Mouse (Mus musculus) layer of hippocampus, adult 18-20 months (tissue): ENCODE data around the gene Mrtfa. TPM values are rescaled to one million over a fixed set of nuclear protein-coding genes. Genes with fewer than 3 reads are reported as not detected.
"Not testable (repeated sequence)": the region's sequence is repeated elsewhere in the genome, so short reads cannot be mapped to it uniquely, and the experiment has no call there.

ENCODE experiments used
- DNase-seq, 2 experiments: peaks; one replicate each; pipeline ENCODE4 v3.0.0; 2022; ENCODE audit warnings: low spot score in 2 of 2
- long read RNA-seq: library from polyadenylated mRNA; stranded (forward); transcript quantifications from one replicate; pipeline ENCODE4 v2.0.0, GENCODE M21; 2021
- total RNA-seq, 2 experiments: library from RNA; stranded (reverse); gene quantifications; 2 replicates each; pipeline ENCODE4 v1.2.3; 2021

Gene Mrtfa
- 100 to 1,000 TPM; 102 to 104 TPM for total RNA-seq
- long read RNA-seq, full-length matches to known transcripts, result 58 of 97 reads
- long read RNA-seq, partial matches to known transcripts, result 23 of 97 reads
- long read RNA-seq, other reads (novel, unspliced or antisense), result 16 of 97 reads

GRCm38 (mm10) chr15:81190630-81191178, at the start of gene Mrtfa:
Mrtfa (minus strand) TSS chr15:81190757.
- DNase-seq, result peak; percentile 99 to 100

GRCm38 (mm10) chr15:81239794-81240343, 49.3 kb upstream of the Mrtfa start:
- DNase-seq, result no peak

- peak in 1 of 2 experiments; percentile 28 for DNase-seq
Measured at GRCm38 (mm10) chr15:81239261-81239660, 48.7 kb upstream of the Mrtfa start.

- no peak for DNase-seq
Measured at GRCm38 (mm10) chr15:81237471-81237870, 46.9 kb upstream of the Mrtfa start.

GRCm38 (mm10) chr15:81236062-81236461, 45.5 kb upstream of the Mrtfa start:
- DNase-seq, result peak in 1 of 2 experiments; percentile 30

GRCm38 (mm10) chr15:81235086-81235920, 44.7 kb upstream of the Mrtfa start, which contains the start of gene Mchr1:
Mchr1 (plus strand) TSS chr15:81235499.
- DNase-seq, result peak; percentile 60 to 65

- no peak for DNase-seq
Measured at GRCm38 (mm10) chr15:81231325-81231724, 40.8 kb upstream of the Mrtfa start.

GRCm38 (mm10) chr15:81229791-81230190, 39.2 kb upstream of the Mrtfa start:
- no peak for DNase-seq

- DNase-seq, result no peak
Measured at GRCm38 (mm10) chr15:81228258-81228657, 37.7 kb upstream of the Mrtfa start.

GRCm38 (mm10) chr15:81227275-81227674, 36.7 kb upstream of the Mrtfa start:
- no peak for DNase-seq

- no peak for DNase-seq
Measured at GRCm38 (mm10) chr15:81226796-81227195, 36.2 kb upstream of the Mrtfa start.

GRCm38 (mm10) chr15:81225732-81226131, 35.2 kb upstream of the Mrtfa start:
- no peak for DNase-seq

GRCm38 (mm10) chr15:81225016-81225415, 34.5 kb upstream of the Mrtfa start:
- DNase-seq, result no peak

- no peak for DNase-seq
Measured at GRCm38 (mm10) chr15:81221446-81221845, 30.9 kb upstream of the Mrtfa start.

- DNase-seq, result not testable (repeated sequence)
Measured at GRCm38 (mm10) chr15:81220051-81220450, 29.5 kb upstream of the Mrtfa start.

- no peak for DNase-seq
Measured at GRCm38 (mm10) chr15:81219054-81219453, 28.5 kb upstream of the Mrtfa start.

GRCm38 (mm10) chr15:81216906-81217653, 26.5 kb upstream of the Mrtfa start:
- DNase-seq, result peak; percentile 73 to 88

- DNase-seq, result no peak
Measured at GRCm38 (mm10) chr15:81212976-81213375, 22.4 kb upstream of the Mrtfa start.

- no peak for DNase-seq
Measured at GRCm38 (mm10) chr15:81210496-81210895, 19.9 kb upstream of the Mrtfa start.

GRCm38 (mm10) chr15:81202462-81202861, 11.9 kb upstream of the Mrtfa start:
- DNase-seq, result no peak

- DNase-seq, result peak in 1 of 2 experiments; percentile 79
Measured at GRCm38 (mm10) chr15:81199372-81199959, 8.9 kb upstream of the Mrtfa start.
